Mouse (Mus musculus) skeletal muscle tissue, postnatal 0 days (tissue): Measurements from ENCODE around the gene Tlx2. TPM values are rescaled to one million over a fixed set of nuclear protein-coding genes. Genes with fewer than 3 reads are reported as not detected.
A peak's percentile ranks its signal among the peaks of the same experiment; 100 is the strongest.

Experiments used
- microRNA counts: library from miRNA; unstranded; fragments of <30 nt; microRNA quantifications from one replicate; lab custom pipeline; 2015
- microRNA-seq, 2 experiments: library from miRNA; unstranded; fragments of <30 nt; microRNA quantifications; one replicate each; pipeline ENCODE4; 2016
- polyA plus RNA-seq: library from polyadenylated mRNA; unstranded; fragments of >200 nt; fragmentation: Nextera tagmentation; extraction: Ambion mirVana; gene quantifications from 2 replicates; pipeline ENCODE4 v1.2.1, GENCODE M21; 2015

The Tlx2 gene
- not detected in 2 replicates for polyA plus RNA-seq

GRCm38 (mm10) chr6:83070247-83070310 lies at the start of gene Tlx2:
Gene Tlx2 (minus strand): TSS chr6:83070293.

GRCm38 (mm10) chr6:83115011-83115671 lies 45.0 kb upstream of the Tlx2 start, which contains the start of gene Mogs:
Gene Mogs (plus strand): TSS chr6:83115496.

GRCm38 (mm10) chr6:83108762-83109668 lies 38.9 kb upstream of the Tlx2 start, which contains the start of gene Mrpl53:
Gene Mrpl53 (plus strand): TSS chr6:83109040.

GRCm38 (mm10) chr6:83101316-83101687 lies 31.2 kb upstream of the Tlx2 start, which contains the start of the genes Ccdc142 and Gm42688:
Gene Ccdc142 (plus strand): TSS chr6:83101601.
Gene Gm42688 (plus strand): TSS chr6:83101617.

GRCm38 (mm10) chr6:83086121-83087035 lies 16.3 kb upstream of the Tlx2 start, which contains the start of gene Lbx2:
Gene Lbx2 (plus strand): TSS chr6:83086367.

GRCm38 (mm10) chr6:83077630-83078323 lies 7.7 kb upstream of the Tlx2 start, which contains the start of gene Pcgf1:
Gene Pcgf1 (plus strand): TSS chr6:83077869.

GRCm38 (mm10) chr6:83057790-83058189 lies 12.3 kb downstream of the Tlx2 start, which contains the start of gene Dqx1:
Gene Dqx1 (plus strand): TSS chr6:83057844.

GRCm38 (mm10) chr6:83054871-83055431 lies 15.1 kb downstream of the Tlx2 start, which contains the start of gene Htra2:
Gene Htra2 (minus strand): TSS chr6:83055273.

GRCm38 (mm10) chr6:83054074-83054851 lies 15.8 kb downstream of the Tlx2 start, which contains the start of gene Aup1:
Gene Aup1 (plus strand): TSS chr6:83054521.

GRCm38 (mm10) chr6:83033249-83034185 lies 36.6 kb downstream of the Tlx2 start, which contains the start of the genes Dok1 and Loxl3:
Gene Dok1 (minus strand): TSS chr6:83033471.
Gene Loxl3 (plus strand): TSS chr6:83034173.

MicroRNAs encoded within 50 kb of the gene (microRNA counts, 519-probe panel; counts per million panel counts)
- microRNA mmu-miR-3470a+mmu-miR-3470b (lab: Ali Mortazavi, UCI), result 296 counts per million, percentile 58 among the panel's probes with 10 or more counts

Small RNAs within 50 kb of the gene (microRNA-seq; reads per million reads assigned to microRNA genes)
- gene Mir3470a (0 reads per million in 2 experiments), gene Mir7040 (0 reads per million in 2 experiments)

Other genes starting within 250 kb of the Tlx2 start
- 0.72 and 0.87 TPM in 2 replicates for gene Sema4f, start 130.5 kb downstream of the Tlx2 start, polyA plus RNA-seq
- gene M1ap, start 123.4 kb downstream of the Tlx2 start, polyA plus RNA-seq, result 0.37 TPM in 1 of 2 replicates, not detected in the other
- 4.6 and 5.5 TPM in 2 replicates for gene Dok1, start 36.8 kb downstream of the Tlx2 start, polyA plus RNA-seq
- gene Loxl3, start 36.1 kb downstream of the Tlx2 start, polyA plus RNA-seq, result 10.7 and 13.4 TPM in 2 replicates
- 107 and 111 TPM in 2 replicates for gene Aup1, start 15.8 kb downstream of the Tlx2 start, polyA plus RNA-seq
- gene Htra2, start 15.0 kb downstream of the Tlx2 start, polyA plus RNA-seq, result 49.1 and 50.5 TPM in 2 replicates
- gene Dqx1, start 12.4 kb downstream of the Tlx2 start, polyA plus RNA-seq, result 0.12 and 0.21 TPM in 2 replicates
- gene Pcgf1, start 7.6 kb upstream of the Tlx2 start, polyA plus RNA-seq, result 10.8 and 11.5 TPM in 2 replicates
- 0.72 and 0.74 TPM in 2 replicates for gene Lbx2, start 16.1 kb upstream of the Tlx2 start, polyA plus RNA-seq
- 1.1 and 1.7 TPM in 2 replicates for gene Ccdc142, start 31.3 kb upstream of the Tlx2 start, polyA plus RNA-seq
- gene Gm42688, start 31.3 kb upstream of the Tlx2 start, polyA plus RNA-seq, result 1.3 and 1.6 TPM in 2 replicates
- gene Mrpl53, start 38.7 kb upstream of the Tlx2 start, polyA plus RNA-seq, result 194 and 207 TPM in 2 replicates
- gene Mogs, start 45.2 kb upstream of the Tlx2 start, polyA plus RNA-seq, result 12.7 and 13.6 TPM in 2 replicates
- 41.1 and 47.1 TPM in 2 replicates for gene Wbp1, start 51.3 kb upstream of the Tlx2 start, polyA plus RNA-seq
- gene Ino80b, start 55.1 kb upstream of the Tlx2 start, polyA plus RNA-seq, result 6.5 and 9.5 TPM in 2 replicates
- 18.9 and 22.0 TPM in 2 replicates for gene Rtkn, start 65.2 kb upstream of the Tlx2 start, polyA plus RNA-seq
- 1.1 and 1.5 TPM in 2 replicates for gene Wdr54, start 86.1 kb upstream of the Tlx2 start, polyA plus RNA-seq
- gene 1700003E16Rik, start 86.1 kb upstream of the Tlx2 start, polyA plus RNA-seq, result 0.41 and 0.54 TPM in 2 replicates
- gene Dctn1, start 95.6 kb upstream of the Tlx2 start, polyA plus RNA-seq, result 56.2 and 58.8 TPM in 2 replicates
- 0.04 TPM in 1 of 2 replicates, not detected in the other for gene Slc4a5, start 149.5 kb upstream of the Tlx2 start, polyA plus RNA-seq